Mouse (Mus musculus): Measurements from ENCODE around the gene Tesmin.

- TF ChIP-seq CTCF (IDR thresholded peaks at IDR 0.05; ENCODE audit: borderline replicate concordance, insufficient read depth, low read depth, low read length): no peak
- no peak for TF ChIP-seq POLR2A (IDR thresholded peaks at IDR 0.05; ENCODE audit: borderline replicate concordance, insufficient read depth, low read length)
Observed at GRCm38 (mm10) chr19:3422488-3422887, 33.8 kb downstream of the Tesmin start.
